Mouse (Mus musculus): Measurements from ENCODE around the gene Gm266.

DNA sequence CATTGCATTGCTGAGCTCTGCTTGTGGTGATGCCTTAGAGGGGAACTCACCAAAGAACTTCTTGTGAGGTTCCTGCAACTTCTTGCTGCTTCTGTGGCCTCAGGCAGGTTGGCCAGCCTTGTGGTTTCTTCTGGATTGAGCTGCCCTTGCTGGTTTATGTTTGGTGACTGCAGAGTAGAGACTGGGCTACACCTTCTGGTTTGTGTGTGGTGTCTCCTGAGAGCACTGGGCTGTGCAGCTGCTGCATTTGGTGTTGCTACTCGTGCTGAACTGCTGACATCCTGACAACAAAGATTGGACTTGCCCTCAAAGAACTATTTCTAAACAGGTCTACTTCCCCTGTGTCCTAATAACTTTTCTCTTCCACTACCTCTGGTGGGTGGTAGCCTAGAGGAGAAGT lies 38.8 kb upstream of the Gm266 start:
- TF ChIP-seq CTCF (IDR thresholded peaks at IDR 0.05; ENCODE audit: insufficient read depth, low read length), result no peak
- no peak for TF ChIP-seq POLR2A (IDR thresholded peaks at IDR 0.05; ENCODE audit: borderline replicate concordance, extremely low read depth, low read depth, low read length)
